Mouse (Mus musculus) frontal cortex, postnatal 10 days (tissue): ENCODE data around the gene Gmppa.

Source experiments
- DNase-seq, 2 experiments: peaks; one replicate each; pipeline ENCODE4 v3.0.0; 2022; ENCODE audit warnings: low spot score in 2 of 2, mixed read lengths in 1 of 2

Gmppa gene

DNA sequence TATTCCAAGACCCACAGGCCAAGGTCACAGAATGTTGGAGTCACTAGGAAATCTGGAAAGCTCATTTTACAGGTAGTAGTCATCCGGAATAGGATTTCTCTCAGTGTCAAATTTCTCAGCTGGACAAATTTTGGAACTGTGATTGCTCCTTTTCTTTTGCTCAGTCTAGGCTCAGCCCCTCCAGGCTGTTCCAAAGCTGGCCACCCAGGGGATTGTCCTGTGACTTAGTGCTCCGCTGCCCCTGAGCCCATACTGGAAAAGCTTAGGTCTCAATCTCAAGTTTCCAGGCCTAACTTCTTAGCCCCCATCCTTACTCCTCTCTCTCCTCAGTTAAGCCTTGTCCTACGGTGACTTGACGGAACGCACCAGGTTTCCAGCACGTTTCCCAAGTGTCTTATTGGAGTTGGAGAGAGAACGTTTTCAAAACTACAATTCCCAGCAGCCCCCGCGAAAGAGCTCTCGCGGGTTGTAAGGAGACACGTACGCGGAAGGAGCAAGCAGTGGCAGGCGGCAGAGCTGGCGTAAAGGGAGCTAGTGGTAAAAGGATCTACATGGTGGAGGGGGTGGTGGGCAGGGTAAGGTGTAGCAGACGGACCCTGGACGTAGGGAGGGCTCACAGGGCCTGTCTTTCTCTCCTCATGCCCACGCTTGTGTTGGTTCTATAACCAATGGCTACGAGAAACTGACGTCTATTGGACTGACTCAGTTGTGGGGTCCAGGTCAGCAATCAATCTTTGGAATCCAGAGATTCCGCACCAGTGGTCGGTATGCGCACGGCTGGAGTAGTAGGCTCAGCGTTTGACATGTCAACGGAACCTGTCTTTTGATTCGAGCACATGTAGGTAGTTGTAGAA, at the start of gene Gmppa:
Gene Gmppa (plus strand): TSS at position 456 of the 854 bp plus-strand sequence.
- peak; percentile 72 to 79 for DNase-seq

DNA sequence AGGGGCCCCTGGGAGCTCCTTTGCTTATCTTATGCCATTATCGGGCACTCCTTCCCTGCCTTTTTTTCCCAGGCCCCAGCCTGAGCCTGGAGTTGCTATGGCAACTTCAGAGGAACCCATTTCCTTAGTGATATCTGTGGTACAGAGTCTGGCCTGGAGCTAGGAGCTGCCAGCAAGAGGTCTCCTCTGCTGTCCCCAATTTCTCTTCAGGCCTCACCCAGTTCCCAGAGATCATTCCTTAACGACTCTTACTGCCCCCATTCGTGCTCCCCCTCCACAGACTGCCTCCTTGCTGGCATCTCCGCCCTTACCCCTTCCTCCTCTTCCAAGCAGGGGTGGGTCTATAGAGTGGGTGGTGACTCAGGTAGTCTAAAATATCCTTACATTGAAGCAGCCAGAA, 49.6 kb upstream of the Gmppa start:
- DNase-seq: no peak

DNA sequence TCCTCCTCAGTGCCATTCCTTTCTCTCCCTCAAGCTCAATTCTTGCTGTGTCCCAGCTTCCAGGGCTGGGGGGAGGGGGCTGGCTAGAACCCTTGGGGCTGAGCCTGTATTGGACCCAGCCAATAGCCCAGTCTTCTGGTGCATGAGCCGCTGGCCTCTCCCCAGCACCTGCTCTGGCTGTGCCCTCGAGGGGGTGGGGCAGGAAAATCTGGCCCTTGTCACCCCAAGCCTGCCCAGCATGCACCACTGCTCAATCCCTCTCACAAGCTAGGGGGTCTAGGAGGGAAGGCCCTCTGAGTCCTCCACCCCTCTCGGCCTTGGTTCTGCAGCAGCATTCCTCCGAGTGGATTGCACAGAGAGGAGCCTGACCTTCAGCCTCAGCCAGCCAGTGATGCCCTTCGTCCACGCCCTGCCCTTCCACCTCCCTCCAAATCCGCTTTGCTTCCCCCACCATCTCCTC, 48.2 kb upstream of the Gmppa start:
- DNase-seq: no peak

DNA sequence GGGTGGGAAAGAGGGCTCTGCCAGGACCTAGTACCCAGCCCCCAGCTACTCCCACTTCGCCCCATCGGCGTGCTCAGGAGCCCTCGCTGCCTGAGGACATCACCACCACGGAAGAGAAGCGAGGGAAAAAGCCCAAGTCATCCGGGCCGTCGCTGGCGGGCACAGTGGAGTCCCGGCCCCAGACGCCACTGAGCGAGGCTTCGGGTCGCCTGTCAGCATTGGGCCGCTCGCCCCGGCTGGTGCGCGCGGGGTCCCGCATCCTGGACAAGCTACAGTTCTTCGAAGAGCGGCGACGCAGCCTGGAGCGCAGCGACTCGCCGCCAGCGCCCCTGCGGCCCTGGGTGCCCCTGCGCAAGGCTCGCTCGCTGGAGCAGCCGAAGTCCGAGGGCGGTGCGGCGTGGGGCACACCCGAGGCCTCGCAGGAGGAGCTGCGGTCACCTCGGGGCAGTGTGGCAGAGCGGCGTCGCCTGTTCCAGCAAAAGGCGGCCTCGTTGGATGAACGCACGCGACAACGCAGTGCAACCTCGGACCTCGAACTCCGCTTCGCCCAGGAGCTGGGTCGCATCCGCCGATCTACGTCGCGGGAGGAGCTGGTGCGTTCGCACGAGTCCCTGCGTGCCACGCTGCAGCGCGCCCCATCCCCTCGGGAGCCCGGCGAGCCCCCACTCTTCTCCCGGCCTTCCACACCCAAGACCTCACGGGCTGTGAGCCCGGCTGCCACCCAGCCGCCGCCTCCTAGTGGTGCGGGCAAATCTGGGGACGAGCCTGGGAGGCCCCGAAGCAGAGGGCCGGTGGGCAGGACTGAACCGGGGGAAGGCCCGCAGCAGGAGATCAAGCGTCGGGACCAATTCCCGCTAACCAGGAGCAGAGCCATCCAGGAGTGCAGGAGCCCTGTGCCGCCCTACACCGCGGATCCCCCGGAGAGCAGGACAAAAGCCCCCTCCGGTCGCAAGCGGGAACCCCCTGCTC, 47.5 kb upstream of the Gmppa start:
- DNase-seq: no peak

DNA sequence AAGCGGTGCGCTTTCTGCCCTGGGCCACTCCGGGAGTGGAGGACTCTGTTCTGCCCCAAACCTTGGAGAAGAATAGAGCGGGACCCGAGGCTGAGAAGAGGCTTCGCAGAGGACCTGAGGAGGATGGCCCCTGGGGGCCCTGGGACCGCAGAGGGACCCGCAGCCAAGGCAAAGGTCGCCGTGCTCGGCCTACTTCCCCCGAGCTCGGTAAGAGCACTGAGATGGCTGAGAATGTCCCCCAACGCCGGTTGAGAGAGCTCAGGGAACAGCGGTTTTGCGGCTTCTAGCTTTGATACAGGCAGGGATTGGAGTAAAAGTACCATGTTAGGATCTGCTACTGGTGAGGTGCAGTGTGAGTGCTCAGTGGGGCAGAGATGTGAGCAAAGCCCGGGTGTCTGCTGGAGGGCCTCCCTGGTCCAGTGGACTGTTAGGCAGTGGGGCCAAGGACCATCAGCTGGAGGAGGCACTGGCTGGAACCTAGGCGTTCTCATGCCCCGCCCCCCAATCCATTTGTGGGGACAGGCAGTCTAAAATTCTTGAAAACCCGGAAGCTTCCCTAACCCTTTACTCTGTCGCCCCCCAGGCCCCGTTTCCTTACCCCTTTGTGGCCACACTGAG, 46.7 kb upstream of the Gmppa start:
- no peak for DNase-seq

DNA sequence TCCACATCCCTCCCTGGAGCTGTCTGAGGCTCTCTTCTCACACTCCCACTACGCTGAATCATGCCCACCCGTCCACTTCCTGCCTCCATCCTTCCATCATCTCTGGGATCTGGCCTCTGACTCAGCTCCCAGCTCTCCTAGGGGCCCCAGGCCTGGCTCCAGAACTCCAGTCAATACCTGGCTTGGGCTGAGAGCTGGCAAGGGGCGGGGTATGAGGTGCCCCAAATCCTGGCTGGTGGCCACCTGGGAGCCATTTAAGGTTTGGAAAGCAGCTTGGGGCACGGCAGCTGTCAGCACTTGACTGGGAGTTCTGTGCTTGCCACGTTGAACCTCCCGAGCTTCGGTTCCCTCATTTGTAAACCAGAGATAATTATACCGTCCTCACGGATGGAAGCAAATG, 42.6 kb upstream of the Gmppa start:
- no peak for DNase-seq

DNA sequence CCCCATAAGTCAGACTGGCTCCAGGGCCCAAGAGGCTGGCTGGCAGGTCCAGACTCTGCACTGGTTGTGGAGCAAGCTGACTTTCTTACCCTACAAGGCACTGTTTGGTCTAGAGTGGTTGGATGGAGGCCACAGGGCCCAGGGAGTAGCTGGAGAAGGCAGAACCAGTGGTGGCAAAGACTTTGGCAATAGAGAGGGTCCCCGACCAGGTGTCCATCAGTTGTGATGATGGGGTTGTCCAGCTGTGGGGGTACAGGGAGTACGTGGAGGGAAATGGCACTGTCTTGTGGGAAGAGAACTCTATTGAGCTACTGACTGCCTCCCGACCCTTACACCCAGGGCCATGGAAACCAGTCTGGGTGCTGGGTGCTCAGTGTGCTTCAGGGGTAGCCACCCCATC, 41.9 kb upstream of the Gmppa start:
- DNase-seq: no peak

DNA sequence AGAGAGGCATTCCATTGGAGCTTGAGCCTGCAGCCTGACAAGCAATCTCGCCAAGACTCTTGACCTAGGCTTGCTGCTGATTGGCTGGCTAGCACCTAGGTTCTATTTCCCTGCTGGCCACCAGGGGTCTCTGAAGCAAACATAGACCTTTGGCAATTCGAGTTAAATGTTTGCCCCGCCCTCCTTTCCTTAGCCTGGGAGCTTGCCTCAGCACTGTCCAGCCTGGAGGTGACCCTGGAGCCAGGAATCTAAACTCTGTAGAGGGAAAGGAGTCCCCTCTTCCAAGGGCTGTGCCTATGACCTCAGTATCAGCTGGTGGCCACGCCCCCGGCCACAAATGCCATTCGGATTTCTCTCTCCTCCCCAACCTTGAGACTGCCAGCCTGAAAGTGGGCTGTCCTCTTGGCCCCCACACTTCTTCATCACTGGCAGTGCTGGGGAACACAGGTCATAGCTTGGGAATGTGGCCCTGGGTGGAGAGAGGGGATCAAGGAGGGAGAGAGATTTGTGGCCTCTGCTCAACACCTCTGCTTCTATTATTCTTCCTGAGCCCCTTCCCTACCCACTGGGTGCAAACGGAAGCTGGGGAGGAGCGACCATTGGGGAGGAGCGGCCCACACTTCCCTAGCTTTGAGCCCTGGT, 36.8 kb upstream of the Gmppa start:
- no peak for DNase-seq

DNA sequence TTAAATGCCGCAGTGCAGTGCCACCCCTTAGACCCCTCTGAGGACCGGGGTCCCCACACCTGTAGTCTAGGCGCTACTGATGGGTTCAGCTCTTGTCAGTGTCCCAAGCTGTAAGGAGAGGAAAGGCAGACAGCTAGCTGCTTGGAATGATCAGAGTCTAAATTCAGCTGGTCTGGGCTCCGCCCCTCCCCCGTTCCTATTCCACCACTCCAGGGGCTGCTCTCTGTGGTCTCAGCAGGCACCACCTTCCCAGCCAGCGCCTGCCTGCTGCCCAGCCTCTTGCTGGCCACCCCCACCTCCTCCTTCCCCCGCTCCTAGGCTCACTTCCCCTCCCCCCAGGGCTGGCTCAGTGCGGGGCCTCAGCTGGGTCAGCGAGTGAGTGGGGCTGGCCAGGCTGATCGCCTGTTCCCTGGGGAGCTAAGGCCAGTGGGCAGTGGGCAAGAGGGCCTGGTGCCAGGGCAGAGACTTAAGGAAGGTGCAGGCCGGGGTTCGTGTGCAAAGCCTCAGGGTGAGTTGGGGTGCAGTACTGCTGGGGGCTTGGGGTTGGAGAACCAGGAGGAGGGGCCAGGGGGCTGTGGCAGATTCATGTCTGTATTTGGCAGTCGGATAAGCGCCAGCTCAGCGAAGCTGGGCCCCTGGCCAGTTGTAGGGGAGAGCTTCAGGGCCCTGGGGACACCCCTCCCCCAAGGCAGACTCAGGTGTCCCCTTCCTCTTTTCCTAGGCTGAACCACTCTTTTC, 35.8 kb upstream of the Gmppa start:
- peak in 1 of 2 experiments; percentile 67 for DNase-seq

DNA sequence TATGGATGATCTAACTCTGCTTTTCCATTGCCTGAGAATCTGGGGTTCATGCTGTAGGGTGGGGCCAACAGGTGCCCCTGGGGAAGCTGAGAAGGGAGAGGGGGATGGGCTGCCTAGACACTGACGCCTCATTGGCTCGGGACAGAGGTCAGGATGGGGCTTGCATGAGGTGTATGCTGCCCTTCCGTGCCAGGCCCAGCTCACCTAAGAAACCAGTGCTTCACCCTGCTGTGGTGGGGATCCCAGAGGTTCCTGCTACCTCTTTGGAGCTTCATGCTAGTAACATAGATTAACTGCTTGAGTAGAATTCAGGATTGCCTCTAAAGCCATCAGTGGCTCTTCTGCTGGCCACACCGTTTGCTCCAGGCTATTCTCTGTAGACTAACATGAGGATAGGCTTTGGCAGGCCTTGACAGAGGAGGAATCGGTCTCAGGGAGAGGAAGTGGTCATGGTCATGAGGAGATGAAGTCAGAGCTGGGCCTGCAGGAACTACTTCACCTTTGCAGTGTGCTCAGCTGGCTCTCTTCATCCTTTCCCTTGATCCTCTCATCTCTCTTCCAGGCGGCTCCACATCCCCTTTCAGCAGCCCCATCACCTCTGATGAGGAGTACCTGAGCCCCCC, 35.1 kb upstream of the Gmppa start:
- no peak for DNase-seq

DNA sequence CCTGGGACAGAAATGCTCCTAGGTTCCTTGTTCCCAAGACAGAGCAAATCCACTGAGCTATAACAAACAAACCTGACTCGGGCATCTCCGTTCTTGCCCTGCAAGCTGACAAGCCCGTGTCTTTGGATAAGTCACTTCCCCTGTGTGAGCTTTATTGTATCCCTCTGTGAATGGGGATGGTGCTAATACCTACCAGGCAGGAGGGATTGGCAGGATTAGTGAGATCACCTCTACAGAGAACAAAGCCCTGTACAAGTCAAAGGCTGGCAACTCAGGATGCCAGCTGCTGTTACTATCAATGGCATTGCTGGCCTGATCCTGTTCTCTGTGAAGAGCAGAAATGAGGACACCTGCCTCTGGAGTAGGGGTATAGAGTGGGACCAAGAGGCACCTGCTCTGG, 30.2 kb upstream of the Gmppa start:
- DNase-seq: no peak

DNA sequence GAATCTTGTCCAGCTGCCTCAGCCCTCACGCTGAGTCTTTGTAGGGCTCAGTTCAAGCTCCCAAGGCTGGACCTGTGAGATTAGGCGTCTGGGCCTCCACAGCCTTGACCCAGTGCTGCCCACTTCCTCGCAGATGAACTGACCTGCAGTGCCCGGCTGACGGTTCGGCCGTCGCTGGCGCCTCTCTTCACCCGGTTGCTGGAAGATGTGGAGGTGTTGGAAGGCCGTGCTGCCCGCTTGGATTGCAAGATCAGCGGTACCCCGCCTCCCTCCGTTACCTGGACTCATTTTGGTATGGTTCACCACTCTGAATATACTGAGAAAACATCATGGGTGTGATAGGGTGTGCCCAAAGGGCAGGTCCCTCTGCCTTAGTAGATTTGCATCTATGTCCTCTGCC, 29.6 kb upstream of the Gmppa start:
- no peak for DNase-seq

DNA sequence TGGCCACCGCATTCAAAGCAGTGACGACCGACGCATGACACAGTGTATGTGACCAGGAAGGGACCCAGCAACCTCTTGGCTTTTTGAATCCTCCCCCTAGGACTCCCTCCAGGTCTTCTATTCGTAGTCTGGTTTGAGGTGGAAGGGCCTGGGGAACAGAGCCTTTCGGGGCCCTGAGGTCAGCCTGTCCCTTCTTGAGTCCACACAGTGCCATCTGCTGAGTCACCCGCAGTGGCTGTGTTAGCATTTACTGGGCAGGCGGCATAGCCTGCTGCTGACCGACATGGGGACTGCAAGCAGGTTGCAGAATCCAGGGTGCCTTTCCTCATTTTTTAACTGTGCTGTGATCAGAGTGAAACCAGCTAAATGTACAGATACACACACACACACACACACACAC, 28.7 kb upstream of the Gmppa start:
- DNase-seq: no peak

DNA sequence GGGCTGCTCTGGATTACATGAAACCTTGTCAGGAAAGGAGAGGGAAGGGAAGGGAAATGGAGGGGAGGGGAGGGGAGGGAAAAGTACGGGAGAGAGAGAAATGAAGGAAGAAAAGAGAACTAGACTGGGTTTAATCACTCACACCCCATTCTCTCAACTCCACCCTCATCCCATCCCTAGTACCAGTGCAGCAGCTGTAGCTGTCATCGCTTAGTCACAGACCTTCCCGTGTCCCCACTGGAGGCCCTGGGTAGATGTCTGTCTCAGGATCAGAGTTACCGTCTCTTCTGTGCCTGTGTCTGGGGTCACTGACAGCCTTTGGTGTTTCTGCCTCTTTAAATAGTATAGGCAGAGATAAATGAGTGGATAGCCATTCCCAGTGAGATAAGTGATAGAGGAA, 27.5 kb upstream of the Gmppa start:
- no peak for DNase-seq

DNA sequence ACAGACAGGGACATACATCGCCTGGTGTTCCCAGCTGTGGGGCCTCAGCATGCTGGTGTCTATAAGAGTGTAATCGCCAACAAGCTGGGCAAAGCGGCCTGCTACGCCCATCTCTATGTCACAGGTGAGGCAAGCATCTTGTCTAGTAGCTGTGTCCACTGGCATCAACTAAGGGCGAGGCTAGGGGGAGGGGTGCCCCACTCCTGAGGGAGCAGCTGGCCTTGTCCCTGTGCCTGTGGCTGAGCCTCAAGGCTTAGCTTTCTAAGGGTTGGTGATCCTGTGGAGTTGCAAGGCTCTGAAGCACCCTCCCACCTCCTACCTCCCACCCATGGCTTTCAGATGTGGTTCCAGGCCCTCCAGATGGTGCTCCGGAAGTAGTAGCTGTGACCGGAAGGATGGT, 25.8 kb upstream of the Gmppa start:
- no peak for DNase-seq

DNA sequence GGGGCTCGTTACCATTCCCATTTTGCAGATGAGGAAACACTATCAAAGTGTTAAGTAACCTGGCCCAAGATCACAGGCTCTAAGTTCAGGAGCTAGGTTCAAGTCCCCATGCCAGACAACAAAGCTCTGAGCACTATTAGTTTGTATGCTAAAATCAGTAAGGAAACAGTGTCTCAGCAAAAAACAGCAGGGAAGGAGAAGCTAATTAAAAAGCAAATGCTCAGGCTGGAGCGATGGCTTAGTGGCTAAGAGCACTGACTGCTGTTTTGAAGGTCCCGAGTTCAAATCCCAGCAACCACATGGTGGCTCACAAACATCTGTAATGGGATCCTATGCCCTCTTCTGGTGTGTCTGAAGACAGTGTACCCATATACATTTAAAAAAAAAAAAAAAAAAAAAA, 23.5 kb upstream of the Gmppa start:
- DNase-seq: no peak

DNA sequence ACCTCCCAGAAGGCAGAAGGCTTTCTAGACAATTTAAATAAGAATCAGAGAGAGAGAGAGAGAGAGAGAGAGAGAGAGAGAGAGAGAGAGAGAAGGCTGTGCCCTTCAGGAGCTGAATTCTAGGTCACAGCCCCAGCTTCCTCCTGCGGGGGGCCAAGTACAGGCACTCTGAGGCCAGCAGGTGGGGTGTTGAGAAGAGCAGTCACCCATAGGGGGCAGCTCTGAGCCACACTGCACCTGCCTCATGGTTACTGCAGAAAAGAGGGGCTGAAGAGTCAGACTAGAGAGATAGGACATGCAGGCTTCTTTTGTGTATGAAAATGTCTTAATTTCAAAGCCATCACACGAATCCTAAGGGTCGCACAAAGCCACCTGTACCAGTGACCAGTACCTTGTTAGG, 22.0 kb upstream of the Gmppa start:
- DNase-seq: no peak

DNA sequence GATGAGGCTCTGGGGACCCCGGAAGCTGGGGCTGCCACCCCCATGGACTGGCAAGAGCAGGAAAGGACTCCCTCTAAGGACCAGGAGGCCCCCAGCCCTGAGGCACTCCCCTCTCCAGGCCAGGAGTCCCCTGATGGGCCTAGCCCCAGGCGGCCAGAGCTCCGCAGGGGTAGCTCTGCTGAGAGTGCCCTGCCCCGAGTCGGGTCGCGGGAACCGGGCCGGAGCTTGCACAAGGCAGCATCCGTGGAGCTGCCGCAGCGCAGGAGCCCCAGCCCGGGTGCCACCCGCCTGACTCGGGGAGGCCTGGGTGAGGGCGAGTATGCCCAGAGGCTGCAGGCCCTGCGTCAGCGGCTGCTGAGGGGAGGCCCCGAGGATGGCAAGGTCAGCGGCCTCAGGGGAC, 13.9 kb upstream of the Gmppa start:
- no peak for DNase-seq

DNA sequence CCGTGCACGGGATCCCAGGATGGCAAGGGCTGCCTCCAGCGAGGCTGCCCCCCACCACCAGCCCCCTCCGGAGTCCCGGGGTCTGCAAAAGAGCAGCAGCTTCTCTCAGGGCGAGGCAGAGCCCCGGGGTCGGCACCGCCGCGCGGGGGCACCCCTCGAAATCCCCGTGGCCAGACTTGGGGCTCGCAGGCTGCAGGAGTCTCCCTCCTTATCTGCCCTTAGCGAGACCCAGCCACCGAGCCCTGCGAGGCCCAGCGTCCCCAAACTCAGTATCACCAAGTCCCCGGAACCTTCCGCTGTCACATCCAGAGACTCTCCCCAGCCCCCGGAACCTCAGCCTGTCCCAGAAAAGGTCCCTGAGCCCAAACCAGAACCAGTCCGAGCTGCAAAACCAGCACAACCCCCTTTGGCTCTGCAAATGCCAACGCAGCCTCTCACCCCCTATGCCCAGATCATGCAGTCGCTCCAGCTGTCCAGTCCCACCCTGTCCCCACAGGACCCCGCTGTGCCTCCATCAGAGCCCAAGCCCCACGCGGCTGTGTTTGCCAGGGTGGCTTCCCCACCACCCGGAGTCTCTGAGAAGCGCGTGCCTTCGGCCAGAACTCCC, 13.4 kb upstream of the Gmppa start:
- no peak for DNase-seq

DNA sequence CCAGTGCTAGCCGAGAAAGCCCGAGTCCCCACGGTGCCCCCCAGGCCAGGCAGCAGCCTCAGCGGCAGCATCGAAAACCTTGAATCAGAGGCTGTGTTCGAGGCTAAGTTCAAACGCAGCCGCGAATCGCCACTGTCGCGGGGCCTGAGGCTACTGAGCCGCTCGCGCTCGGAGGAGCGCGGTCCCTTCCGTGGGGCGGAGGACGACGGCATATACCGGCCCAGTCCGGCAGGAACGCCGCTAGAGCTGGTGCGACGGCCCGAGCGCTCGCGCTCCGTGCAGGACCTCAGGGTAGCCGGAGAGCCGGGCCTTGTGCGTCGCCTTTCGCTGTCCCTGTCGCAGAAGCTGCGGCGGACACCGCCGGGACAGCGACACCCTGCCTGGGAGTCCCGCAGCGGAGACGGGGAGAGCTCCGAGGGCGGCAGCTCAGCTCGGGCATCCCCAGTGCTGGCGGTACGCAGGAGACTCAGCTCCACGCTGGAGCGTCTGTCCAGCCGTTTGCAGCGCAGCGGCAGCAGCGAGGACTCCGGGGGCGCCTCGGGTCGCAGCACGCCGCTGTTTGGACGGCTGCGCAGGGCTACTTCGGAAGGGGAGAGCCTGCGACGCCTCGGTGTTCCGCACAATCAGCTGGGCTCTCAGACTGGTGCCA, 12.8 kb upstream of the Gmppa start:
- DNase-seq: no peak
